Mouse (Mus musculus) hindbrain, embryonic 15.5 days (tissue): ENCODE results near the gene Synpr. TPM values are rescaled to one million over a fixed set of nuclear protein-coding genes. Genes with fewer than 3 reads are reported as not detected.
A peak's percentile ranks its signal among the peaks of the same experiment; 100 is the strongest.
"Not testable (repeated sequence)": the region's sequence is repeated elsewhere in the genome, so short reads cannot be mapped to it uniquely, and the experiment has no call there.

Experiments
- ATAC-seq: fragments of 200-750 bp; cut with Nextera tagmentation; 2 replicates; pipeline ENCODE4 v1.8.0; 2017; ENCODE audit warnings: low read depth, moderate number of reproducible peaks, moderate TSS enrichment; ENCODE audit not compliant: low FRiP score
- H3K27ac ChIP-seq: fragments of 300-500 bp; sonication (generic); replicated peaks from 2 replicates; pipeline ENCODE4 v1.5.1; 2015; ENCODE audit warnings: mild to moderate bottlenecking, inconsistent platforms
- H3K27me3 ChIP-seq: fragments of 300-500 bp; sonication (generic); 2 replicates; pipeline ENCODE4 v1.6.1; 2015; ENCODE audit warnings: control low read depth, inconsistent platforms
- H3K36me3 ChIP-seq: fragments of 300-500 bp; sonication (generic); 2 replicates; pipeline ENCODE4 v1.6.1; 2015; ENCODE audit warnings: control low read depth, inconsistent platforms
- H3K4me1 ChIP-seq: fragments of 300-500 bp; sonication (generic); replicated peaks from 2 replicates; pipeline ENCODE4 v1.6.1; 2015; ENCODE audit warnings: control low read depth, inconsistent platforms
- H3K4me2 ChIP-seq: fragments of 300-500 bp; sonication (generic); 2 replicates; pipeline ENCODE4 v1.6.1; 2015; ENCODE audit warnings: moderate library complexity, mild to moderate bottlenecking, inconsistent platforms
- H3K4me3 ChIP-seq: fragments of 300-500 bp; sonication (generic); 2 replicates; pipeline ENCODE4 v1.5.1; 2015; ENCODE audit warnings: mild to moderate bottlenecking, inconsistent platforms
- H3K9ac ChIP-seq: fragments of 300-500 bp; sonication (generic); 2 replicates; pipeline ENCODE4 v1.6.1; 2015; ENCODE audit warnings: inconsistent platforms
- H3K9me3 ChIP-seq: fragments of 300-500 bp; sonication (generic); 2 replicates; pipeline ENCODE4 v1.6.1; 2016; ENCODE audit warnings: control low read depth, inconsistent platforms
- WGBS: fragments of 180-500 bp; shearing (Covaris S2); methylation state at CpG from one replicate; pipeline ENCODE4 v1.1.7; 2015; 5-methylcytosine and 5-hydroxymethylcytosine counted together
- polyA plus RNA-seq: library from polyadenylated mRNA; unstranded; fragments of >200 nt; fragmentation: Nextera tagmentation; extraction: Ambion mirVana; gene quantifications from 2 replicates; pipeline ENCODE4 v1.2.1, GENCODE M21; 2015

Synpr gene
- polyA plus RNA-seq = 44.3 and 44.9 TPM in 2 replicates

GRCm38 (mm10) chr14:13284091-13284844, at the start of gene Synpr:
Gene Synpr, plus strand, starts transcription at chr14:13284780.
- ATAC-seq = peak; percentile 99
- peaks cover 16% of the 10 kb centered on the region for H3K4me1 ChIP-seq
- WGBS = 8% methylated on average over 27 of the region's 27 CpGs
- H3K4me2 ChIP-seq = peak within 1 kb of the TSS; percentile 86
- peak within 1 kb of the TSS; percentile 46 for H3K4me3 ChIP-seq
- H3K9ac ChIP-seq = peak within 1 kb of the TSS; percentile 43
- no peaks in the 10 kb centered on the region for H3K9me3 ChIP-seq
- H3K36me3 ChIP-seq = no peaks in the 10 kb centered on the region
- no peak within 1 kb of the TSS for H3K27ac ChIP-seq
- H3K27me3 ChIP-seq = peaks cover 9% of the 10 kb centered on the region; the same call in 1 of the 2 replicates

- Histone ChIP-seq H3K9ac (no peak overlapping the region), H3K9me3 (no peaks in the 10 kb centered on the region), H3K4me1 (no peaks in the 10 kb centered on the region), H3K27me3 (no peaks in the 10 kb centered on the region), H3K4me3 (no peak overlapping the region), H3K36me3 (no peaks in the 10 kb centered on the region), H3K27ac (no peak overlapping the region), H3K4me2 (no peak overlapping the region)
- WGBS = 16% methylated on average over 1 of the region's 1 CpGs
- peak; percentile 34; the same call in 1 of the 2 replicates for ATAC-seq
These were observed 47.7 kb upstream of the Synpr start for GRCm38 (mm10) chr14:13236929-13237328.

DNA sequence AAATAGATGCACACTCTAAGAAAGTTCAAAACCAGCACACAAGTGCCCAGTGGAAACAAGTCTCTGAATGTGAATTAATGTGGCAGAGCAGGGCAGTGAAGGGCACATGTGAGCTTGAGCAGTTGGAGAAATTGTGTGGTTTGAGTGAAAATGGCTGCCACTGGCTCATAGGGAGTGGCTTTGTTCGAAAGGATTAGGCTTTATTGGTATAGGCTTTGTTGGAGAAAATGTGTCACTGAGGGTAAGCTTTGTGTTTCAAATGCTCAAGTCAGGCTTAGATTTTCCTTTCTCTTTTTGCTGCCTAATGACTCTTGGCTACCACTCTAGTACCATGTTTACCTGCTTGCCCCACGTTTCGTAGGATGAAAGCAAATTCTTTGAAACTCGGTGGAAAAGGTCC, 37.1 kb upstream of the Synpr start:
- H3K27ac ChIP-seq = no peak overlapping the region
- H3K36me3 ChIP-seq = no peaks in the 10 kb centered on the region
- H3K27me3 ChIP-seq = no peaks in the 10 kb centered on the region
- 59% methylated on average over 4 of the region's 4 CpGs for WGBS
- no peak for ATAC-seq
- H3K9me3 ChIP-seq = no peaks in the 10 kb centered on the region
- no peak overlapping the region for H3K9ac ChIP-seq
- no peak overlapping the region for H3K4me3 ChIP-seq
- no peaks in the 10 kb centered on the region for H3K4me1 ChIP-seq
- H3K4me2 ChIP-seq = no peak overlapping the region

DNA sequence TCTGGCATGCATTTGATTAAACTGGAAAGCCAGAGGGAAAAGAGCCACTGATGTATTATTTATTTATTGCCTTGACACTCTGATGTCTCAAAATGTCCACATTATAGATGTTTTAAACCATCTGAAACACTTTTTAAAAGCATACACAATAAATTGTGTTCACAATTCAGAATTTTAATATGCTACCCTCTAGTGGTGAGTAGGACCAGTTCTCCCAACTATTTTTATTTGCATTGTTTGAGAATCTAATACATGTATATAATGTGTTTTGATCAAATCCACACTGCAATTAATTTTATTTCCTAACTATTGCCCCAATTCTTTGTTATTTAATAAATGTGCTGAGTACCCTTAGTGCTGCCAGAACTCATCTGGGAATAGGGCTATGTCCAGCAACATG, 35.2 kb upstream of the Synpr start:
- H3K27me3 ChIP-seq = no peaks in the 10 kb centered on the region
- no peak overlapping the region for H3K9ac ChIP-seq
- ATAC-seq = no peak
- H3K36me3 ChIP-seq = no peaks in the 10 kb centered on the region
- H3K4me2 ChIP-seq = no peak overlapping the region
- no peak overlapping the region for H3K27ac ChIP-seq
- H3K4me1 ChIP-seq = no peaks in the 10 kb centered on the region
- no peaks in the 10 kb centered on the region for H3K9me3 ChIP-seq
- no peak overlapping the region for H3K4me3 ChIP-seq

- no peak overlapping the region for H3K4me2 ChIP-seq
- 94% methylated on average over 1 of the region's 1 CpGs for WGBS
These were observed 32.0 kb upstream of the Synpr start for GRCm38 (mm10) chr14:13252594-13252993.

DNA sequence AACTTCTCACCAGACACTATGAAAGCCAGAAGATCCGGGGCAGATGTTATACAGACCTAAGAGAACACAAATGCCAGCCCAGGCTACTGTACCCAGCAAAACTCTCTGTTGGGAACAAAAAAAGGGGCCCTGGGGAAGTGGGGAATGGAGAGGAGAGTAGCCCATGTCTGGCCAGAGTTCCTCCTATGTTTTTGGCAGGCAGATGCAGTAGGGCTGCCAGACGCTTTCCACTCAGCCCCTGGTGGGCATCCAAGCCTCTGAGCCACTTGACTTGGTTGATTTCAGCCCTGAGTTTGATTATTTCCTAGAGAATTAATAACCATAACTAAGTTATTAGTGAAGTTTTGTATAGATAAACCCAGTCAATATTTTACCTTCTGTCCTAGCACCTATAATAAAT, 29.8 kb upstream of the Synpr start:
- not testable (repeated sequence) for H3K4me3 ChIP-seq, H3K27ac ChIP-seq, H3K4me2 ChIP-seq, H3K27me3 ChIP-seq, H3K36me3 ChIP-seq, H3K4me1 ChIP-seq, ATAC-seq, H3K9me3 ChIP-seq, H3K9ac ChIP-seq
- WGBS = 82% methylated on average over 2 of the region's 2 CpGs

More at GRCm38 (mm10) chr14:13252594-13252993, 32.0 kb upstream of the Synpr start:
- Histone ChIP-seq H3K9me3 (no peaks in the 10 kb centered on the region), H3K9ac (no peak overlapping the region), H3K36me3 (no peaks in the 10 kb centered on the region), H3K27me3 (no peaks in the 10 kb centered on the region), H3K4me3 (no peak overlapping the region), H3K4me1 (no peaks in the 10 kb centered on the region), H3K27ac (no peak overlapping the region)
- ATAC-seq = no peak

DNA sequence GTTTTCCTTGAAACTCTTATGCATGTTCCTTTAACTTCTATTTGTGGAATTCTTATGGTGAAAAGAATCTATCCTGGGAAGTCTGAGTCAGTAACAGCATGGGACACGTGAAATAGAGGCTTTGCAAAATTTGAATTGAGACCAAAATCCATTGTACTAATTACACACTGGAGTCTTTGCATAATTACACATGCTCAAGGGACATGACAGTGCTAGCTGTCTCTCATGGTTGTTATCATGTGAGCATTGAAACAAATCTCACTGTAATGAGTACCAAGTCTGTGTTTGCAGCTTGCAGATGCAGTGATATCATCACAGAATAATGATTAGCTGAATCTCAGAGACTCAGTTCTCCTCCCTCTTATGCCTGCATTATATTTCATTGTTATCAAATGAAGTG, 22.2 kb upstream of the Synpr start:
- no peaks in the 10 kb centered on the region for H3K36me3 ChIP-seq
- H3K9me3 ChIP-seq = no peaks in the 10 kb centered on the region
- H3K27ac ChIP-seq = no peak overlapping the region
- H3K4me3 ChIP-seq = no peak overlapping the region
- no peak for ATAC-seq
- no peaks in the 10 kb centered on the region for H3K27me3 ChIP-seq
- no peaks in the 10 kb centered on the region for H3K4me1 ChIP-seq
- WGBS = 18% methylated on average over 1 of the region's 1 CpGs
- no peak overlapping the region for H3K9ac ChIP-seq
- H3K4me2 ChIP-seq = no peak overlapping the region

DNA sequence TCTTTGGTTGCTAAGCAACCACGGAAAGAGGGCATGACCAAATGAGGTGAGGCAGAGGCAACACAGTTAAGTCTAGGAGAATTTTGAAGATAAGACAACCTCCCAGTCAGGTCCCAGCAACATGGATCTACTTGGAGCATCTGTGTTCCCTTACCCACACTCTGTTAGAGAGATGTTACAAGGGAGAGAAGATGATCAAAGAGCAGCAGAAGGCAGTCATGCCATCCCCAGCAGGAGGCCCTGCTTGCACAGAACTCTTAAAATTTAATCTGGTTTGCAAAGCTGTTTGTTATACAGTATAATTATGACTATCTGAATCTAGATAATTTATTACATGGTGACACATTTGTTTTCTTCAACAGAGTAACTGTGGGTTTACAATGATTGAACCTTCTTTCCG, 18.2 kb upstream of the Synpr start:
- no peaks in the 10 kb centered on the region for H3K27me3 ChIP-seq
- no peak overlapping the region for H3K27ac ChIP-seq
- H3K4me3 ChIP-seq = no peak overlapping the region
- 79% methylated on average over 2 of the region's 2 CpGs for WGBS
- no peaks in the 10 kb centered on the region for H3K36me3 ChIP-seq
- no peaks in the 10 kb centered on the region for H3K9me3 ChIP-seq
- no peak overlapping the region for H3K9ac ChIP-seq
- ATAC-seq = no peak
- no peaks in the 10 kb centered on the region for H3K4me1 ChIP-seq
- H3K4me2 ChIP-seq = no peak overlapping the region

- Histone ChIP-seq H3K9ac (no peak overlapping the region), H3K4me2 (no peak overlapping the region), H3K4me1 (no peaks in the 10 kb centered on the region), H3K27me3 (no peaks in the 10 kb centered on the region), H3K4me3 (no peak overlapping the region), H3K36me3 (no peaks in the 10 kb centered on the region), H3K27ac (no peak overlapping the region), H3K9me3 (no peaks in the 10 kb centered on the region)
- 86% methylated on average over 4 of the region's 4 CpGs for WGBS
- no peak for ATAC-seq
These were observed 17.4 kb upstream of the Synpr start for GRCm38 (mm10) chr14:13267181-13267580.

DNA sequence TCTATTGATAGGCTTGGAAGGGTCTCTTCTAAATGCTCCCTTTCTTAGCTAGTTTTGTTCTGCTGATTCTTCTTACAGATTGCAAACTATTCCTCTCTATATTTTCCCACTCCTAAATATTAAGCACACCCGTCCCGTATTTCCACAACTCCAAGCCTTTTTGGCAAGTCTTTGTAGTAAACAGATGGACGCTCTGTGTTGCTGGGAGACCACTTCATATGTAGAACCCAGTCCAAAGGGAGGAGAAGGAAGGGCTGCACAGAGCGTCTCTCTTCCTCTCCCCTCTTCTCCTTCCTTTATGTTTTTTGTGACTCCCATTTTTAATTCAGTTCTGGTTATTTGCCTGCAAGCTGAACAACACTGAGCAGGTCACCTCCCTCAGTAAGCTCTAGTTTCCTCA, 1.4 kb upstream of the Synpr start:
- WGBS = 58% methylated on average over 4 of the region's 4 CpGs
- H3K36me3 ChIP-seq = no peaks in the 10 kb centered on the region
- no peak overlapping the region for H3K9ac ChIP-seq
- H3K9me3 ChIP-seq = no peaks in the 10 kb centered on the region
- H3K27me3 ChIP-seq = peaks cover 9% of the 10 kb centered on the region; the same call in 1 of the 2 replicates
- no peak overlapping the region for H3K4me2 ChIP-seq
- no peak for ATAC-seq
- H3K4me1 ChIP-seq = peaks cover 16% of the 10 kb centered on the region
- no peak overlapping the region for H3K4me3 ChIP-seq
- H3K27ac ChIP-seq = no peak overlapping the region

GRCm38 (mm10) chr14:13284845-13285198, 242 bp downstream of the Synpr start:
- H3K27ac ChIP-seq = no peak overlapping the region
- H3K9me3 ChIP-seq = no peaks in the 10 kb centered on the region
- peaks cover 9% of the 10 kb centered on the region; the same call in 1 of the 2 replicates for H3K27me3 ChIP-seq
- peak overlapping the region; percentile 43 for H3K9ac ChIP-seq
- ATAC-seq = peak; percentile 67
- WGBS = 14% methylated on average over 13 of the region's 13 CpGs
- no peaks in the 10 kb centered on the region for H3K36me3 ChIP-seq
- peaks cover 16% of the 10 kb centered on the region for H3K4me1 ChIP-seq
- H3K4me3 ChIP-seq = peak overlapping the region; percentile 46
- peak overlapping the region; percentile 86 for H3K4me2 ChIP-seq

DNA sequence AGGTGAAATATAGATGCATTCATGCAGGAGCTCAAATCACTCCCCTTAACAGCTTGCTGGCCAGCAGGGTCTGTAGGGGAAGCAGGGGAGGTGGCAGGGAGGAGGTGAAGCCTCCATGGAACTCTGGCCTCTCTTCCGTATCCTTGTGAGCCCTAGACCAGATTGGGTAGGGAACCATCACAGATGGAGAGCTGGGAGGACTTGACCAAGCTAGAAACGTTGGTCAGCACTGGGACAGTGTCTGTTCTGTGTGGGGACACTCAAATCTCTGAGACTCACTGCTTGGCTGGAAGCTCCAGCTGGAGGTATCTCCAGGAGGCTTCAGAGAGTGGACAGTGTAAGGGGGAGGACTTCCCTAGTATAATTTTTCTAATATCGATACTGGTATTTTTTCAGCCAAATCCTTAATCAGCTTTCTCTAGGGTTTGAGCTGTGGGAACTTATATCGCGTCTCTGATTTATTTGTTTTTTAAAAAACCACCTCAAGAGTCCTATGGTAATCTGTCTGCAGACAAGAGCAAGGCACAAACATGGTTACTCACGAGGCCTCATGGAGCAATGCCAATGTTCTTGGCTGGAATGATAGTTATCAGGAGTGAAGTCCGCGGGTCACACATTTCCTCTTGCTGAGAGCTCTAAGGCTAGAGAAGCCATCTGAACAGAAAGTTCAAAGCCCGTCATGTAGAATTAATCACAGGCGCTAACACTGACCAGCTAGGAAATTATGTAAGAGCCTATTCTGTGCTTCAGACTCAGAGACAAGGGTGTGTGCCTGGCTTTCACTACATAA, 956 bp downstream of the Synpr start:
- Histone ChIP-seq H3K27me3 (peaks cover 9% of the 10 kb centered on the region; the same call in 1 of the 2 replicates), H3K27ac (no peak overlapping the region), H3K4me2 (peak overlapping the region; percentile 86), H3K9me3 (no peaks in the 10 kb centered on the region), H3K4me3 (peak overlapping the region; percentile 46), H3K9ac (no peak overlapping the region), H3K4me1 (peaks cover 16% of the 10 kb centered on the region), H3K36me3 (no peaks in the 10 kb centered on the region)
- no peak for ATAC-seq
- 77% methylated on average over 10 of the region's 10 CpGs for WGBS
